Mouse (Mus musculus) layer of hippocampus, adult 11-12 months (tissue): ENCODE data around the gene Olfr312.
A peak's percentile ranks its signal among the peaks of the same experiment; 100 is the strongest.
"Not testable (repeated sequence)": the region's sequence is repeated elsewhere in the genome, so short reads cannot be mapped to it uniquely, and the experiment has no call there.

Source experiments
- DNase-seq: peaks from one replicate; pipeline ENCODE4 v3.0.0; 2022; ENCODE audit warnings: low spot score

The Olfr312 gene

GRCm38 (mm10) chr11:58828937-58829336, at the start of gene Olfr312:
Gene Olfr312 (plus strand): TSS chr11:58829237.
- DNase-seq, result not testable (repeated sequence)

GRCm38 (mm10) chr11:58782480-58783089, 46.5 kb upstream of the Olfr312 start, which contains the start of gene Olfr314:
Gene Olfr314 (plus strand): TSS chr11:58782952.
- DNase-seq, result no peak

- no peak for DNase-seq
These were observed 44.9 kb upstream of the Olfr312 start for GRCm38 (mm10) chr11:58784182-58784581.

- DNase-seq, result no peak
These were observed 41.4 kb upstream of the Olfr312 start for GRCm38 (mm10) chr11:58787651-58788050.

GRCm38 (mm10) chr11:58788346-58788745, 40.7 kb upstream of the Olfr312 start:
- no peak for DNase-seq

GRCm38 (mm10) chr11:58789532-58789931, 39.5 kb upstream of the Olfr312 start:
- DNase-seq, result no peak

GRCm38 (mm10) chr11:58790053-58790452, 39.0 kb upstream of the Olfr312 start:
- DNase-seq, result no peak

- no peak for DNase-seq
These were observed 38.4 kb upstream of the Olfr312 start for GRCm38 (mm10) chr11:58790646-58791045.

- no peak for DNase-seq
These were observed 33.2 kb upstream of the Olfr312 start for GRCm38 (mm10) chr11:58795856-58796255.

GRCm38 (mm10) chr11:58796850-58797249, 32.2 kb upstream of the Olfr312 start:
- DNase-seq, result peak; percentile 77

GRCm38 (mm10) chr11:58799747-58800146, 29.3 kb upstream of the Olfr312 start:
- DNase-seq, result no peak

GRCm38 (mm10) chr11:58801558-58802228, 27.3 kb upstream of the Olfr312 start, which contains the start of gene Fam183b:
Gene Fam183b (minus strand): TSS chr11:58801960.
- peak; percentile 34 for DNase-seq

- no peak for DNase-seq
These were observed 25.2 kb upstream of the Olfr312 start for GRCm38 (mm10) chr11:58803871-58804270.

- DNase-seq, result no peak
These were observed 24.6 kb upstream of the Olfr312 start for GRCm38 (mm10) chr11:58804393-58804792.

- no peak for DNase-seq
These were observed 17.0 kb upstream of the Olfr312 start for GRCm38 (mm10) chr11:58812001-58812400.

- not testable (repeated sequence) for DNase-seq
These were observed 14.3 kb upstream of the Olfr312 start, which contains the start of gene Olfr313 for GRCm38 (mm10) chr11:58814700-58815099. Gene Olfr313 (plus strand): TSS chr11:58815000.

GRCm38 (mm10) chr11:58815676-58816075, 13.4 kb upstream of the Olfr312 start:
- no peak for DNase-seq

- DNase-seq, result no peak
These were observed 727 bp downstream of the Olfr312 start for GRCm38 (mm10) chr11:58829764-58830163.

- not testable (repeated sequence) for DNase-seq
These were observed 3.5 kb downstream of the Olfr312 start for GRCm38 (mm10) chr11:58832541-58832940.

- DNase-seq, result not testable (repeated sequence)
These were observed 9.9 kb downstream of the Olfr312 start, which contains the start of gene Olfr311 for GRCm38 (mm10) chr11:58838951-58839350. Gene Olfr311 (plus strand): TSS chr11:58839251.

- DNase-seq, result peak; percentile 97
These were observed 18.0 kb downstream of the Olfr312 start, which contains the start of gene Gm12258 for GRCm38 (mm10) chr11:58846919-58847461. Gene Gm12258 (plus strand): TSS chr11:58847158.

- DNase-seq, result no peak
These were observed 18.6 kb downstream of the Olfr312 start for GRCm38 (mm10) chr11:58847636-58848035.

- DNase-seq, result no peak
These were observed 20.7 kb downstream of the Olfr312 start for GRCm38 (mm10) chr11:58849731-58850130.
